In genomic region chr19:8534597-8534996, GRCm38 (mm10) we compare ENCODE assay signal across 26 mouse cellular contexts. TPM values are rescaled to one million over a fixed set of nuclear protein-coding genes. Genes with fewer than 3 reads are reported as not detected.
DNase-seq lines count a peak whose midpoint lies in the region; ATAC-seq and TF ChIP-seq lines count a peak whose summit lies in the region.
"Had no signal": no experiment of that assay in that cellular context is flagged by ENCODE, and none has a peak within 500 bp of the region (broad histone marks: within the 10 kb centered on the region; RNA-seq: fewer than 3 reads in every experiment).

No protein-coding gene starts in this region.

- intact Hi-C loops in gastrocnemius, adult 2 months (cut with DNase I): no loop called here

- ATAC-seq in common myeloid progenitor, adult 5-6 weeks (replicated peaks; ENCODE audit: low read depth, poor library complexity, severe bottlenecking): peak; percentile 56
- ATAC-seq in megakaryocyte progenitor cell, adult 5-6 weeks (replicated peaks; ENCODE audit: poor library complexity): peak; percentile 87
- ATAC-seq: forebrain, embryonic 13.5 days; forebrain, embryonic 16.5 days; intestine, postnatal 0 days had no signal

- no peak overlapping the region for H3K4me3 ChIP-seq in gastrocnemius, adult 2 months
- H3K4me3 ChIP-seq: forebrain, embryonic 10.5 days; forebrain, embryonic 13.5 days; hindbrain, embryonic 12.5 days; hindbrain, embryonic 15.5 days had no signal

- DNase-seq in 3T3-L1 (ENCODE audit: low read depth, low spot score): peak; percentile 1
- peak; percentile 29 for DNase-seq in A20 (ENCODE audit: low read depth, low spot score)
- DNase-seq in retina, embryonic 14.5 days (ENCODE audit: low spot score): no peak
- no peak for DNase-seq in heart, adult 8-10 months (ENCODE audit: low spot score)
- no peak for DNase-seq in gastrocnemius, adult 2 months
- DNase-seq: adrenal gland, adult 8-10 months; adrenal gland, postnatal 25 days; B cell, adult 2 months; cerebellum, adult 18-20 months; cerebellum, postnatal 10 days; cerebellum, postnatal 36 days; gastrocnemius, postnatal 14 days; heart, adult 18-20 months had no signal

- H3K27ac ChIP-seq in gastrocnemius, adult 2 months: no peak overlapping the region
- H3K27ac ChIP-seq: forebrain, embryonic 10.5 days; forebrain, embryonic 13.5 days; hindbrain, embryonic 12.5 days; hindbrain, embryonic 15.5 days had no signal

- no peak for TF ChIP-seq CTCF in gastrocnemius, adult 2 months (IDR thresholded peaks at IDR 0.05)

RNA-seq across cellular contexts. Expression of gene Slc22a8, which starts 56.5 kb away (rescaled TPM):
- not detected in 2 replicates for total RNA-seq in common myeloid progenitor, adult 5-6 weeks (2017)
- not detected in 2 replicates for total RNA-seq in megakaryocyte progenitor cell, adult 5-6 weeks (2015)
- total RNA-seq in megakaryocyte progenitor cell, adult 5-6 weeks (2017): not detected in 2 replicates
- total RNA-seq in heart, adult 8-10 months (2022): under 1 TPM in 1 of 4 experiments, not detected in 3; 0.25 TPM
- total RNA-seq in gastrocnemius, adult 2 months (2021): not detected
- total RNA-seq: gastrocnemius, adult 18-20 months; gastrocnemius, postnatal 14 days; gastrocnemius, postnatal 4 days; heart, adult 18-20 months; heart, postnatal 25 days; hematopoietic stem cell, adult 5-6 weeks; MEL had no signal

Comparison
In these comparisons a context has a peak if more than half of its experiments do, and no peak if none do; other contexts are left out.
1. DNase-seq: peak in 3T3-L1 (single experiment) and A20 (single experiment); none in retina, embryonic 14.5 days (single experiment), heart, adult 8-10 months (single experiment) and gastrocnemius, adult 2 months (single experiment).